Mouse (Mus musculus) hindbrain, embryonic 16.5 days (tissue): ENCODE data around the gene Rrp9. TPM values are rescaled to one million over a fixed set of nuclear protein-coding genes. Genes with fewer than 3 reads are reported as not detected.
A peak's percentile ranks its signal among the peaks of the same experiment; 100 is the strongest.

Experiments used
- ATAC-seq: fragments of 200-750 bp; cut with Nextera tagmentation; 2 replicates; pipeline ENCODE4 v1.8.0; 2017; ENCODE audit warnings: moderate TSS enrichment, moderate library complexity
- H3K27ac ChIP-seq: fragments of 300-500 bp; sonication (generic); 2 replicates; pipeline ENCODE4 v1.5.1; 2014; ENCODE audit warnings: low read depth, mild to moderate bottlenecking, control low read depth, low read length, moderate library complexity
- H3K27me3 ChIP-seq: fragments of 300-500 bp; sonication (generic); replicated peaks from 2 replicates; pipeline ENCODE4 v1.6.1; 2014; ENCODE audit warnings: low read length; ENCODE audit not compliant: control insufficient read depth, insufficient read depth
- H3K36me3 ChIP-seq: fragments of 300-500 bp; sonication (generic); 2 replicates; pipeline ENCODE4 v1.6.1; 2014; ENCODE audit warnings: mild to moderate bottlenecking, low read length, moderate library complexity, mixed read lengths; ENCODE audit not compliant: control insufficient read depth, insufficient read depth
- H3K4me1 ChIP-seq: fragments of 300-500 bp; sonication (generic); 2 replicates; pipeline ENCODE4 v1.6.1; 2014; ENCODE audit warnings: low read depth, low read length; ENCODE audit not compliant: control insufficient read depth, insufficient read depth
- H3K4me2 ChIP-seq: fragments of 300-500 bp; sonication (generic); 2 replicates; pipeline ENCODE4 v1.6.1; 2014; ENCODE audit warnings: mild to moderate bottlenecking, low read length, control low read depth, moderate library complexity
- H3K4me3 ChIP-seq: fragments of 300-500 bp; sonication (generic); 2 replicates; pipeline ENCODE4 v1.5.1; 2014; ENCODE audit warnings: mild to moderate bottlenecking, low read length, control low read depth, moderate library complexity
- H3K9ac ChIP-seq: fragments of 300-500 bp; sonication (generic); 2 replicates; pipeline ENCODE4 v1.6.1; 2014; ENCODE audit warnings: low read depth, mild to moderate bottlenecking, control low read depth, low read length, moderate library complexity
- H3K9me3 ChIP-seq: fragments of 300-500 bp; sonication (generic); 2 replicates; pipeline ENCODE4 v1.6.1; 2014; ENCODE audit warnings: mild to moderate bottlenecking, low read length, moderate library complexity; ENCODE audit not compliant: control insufficient read depth
- WGBS: fragments of 180-500 bp; shearing (Covaris S2); extraction: QIAGEN DNeasy Blood & Tissue Kit; methylation state at CpG from one replicate; pipeline ENCODE4 v1.1.7; 2014; 5-methylcytosine and 5-hydroxymethylcytosine counted together
- polyA plus RNA-seq: library from polyadenylated mRNA; unstranded; fragments of >200 nt; fragmentation: Nextera tagmentation; extraction: Ambion mirVana; gene quantifications from 2 replicates; pipeline ENCODE4 v1.2.1, GENCODE M21; 2015

Gene Rrp9
- polyA plus RNA-seq, 1 experiment from 2014 or later, result 43.1 TPM

DNA sequence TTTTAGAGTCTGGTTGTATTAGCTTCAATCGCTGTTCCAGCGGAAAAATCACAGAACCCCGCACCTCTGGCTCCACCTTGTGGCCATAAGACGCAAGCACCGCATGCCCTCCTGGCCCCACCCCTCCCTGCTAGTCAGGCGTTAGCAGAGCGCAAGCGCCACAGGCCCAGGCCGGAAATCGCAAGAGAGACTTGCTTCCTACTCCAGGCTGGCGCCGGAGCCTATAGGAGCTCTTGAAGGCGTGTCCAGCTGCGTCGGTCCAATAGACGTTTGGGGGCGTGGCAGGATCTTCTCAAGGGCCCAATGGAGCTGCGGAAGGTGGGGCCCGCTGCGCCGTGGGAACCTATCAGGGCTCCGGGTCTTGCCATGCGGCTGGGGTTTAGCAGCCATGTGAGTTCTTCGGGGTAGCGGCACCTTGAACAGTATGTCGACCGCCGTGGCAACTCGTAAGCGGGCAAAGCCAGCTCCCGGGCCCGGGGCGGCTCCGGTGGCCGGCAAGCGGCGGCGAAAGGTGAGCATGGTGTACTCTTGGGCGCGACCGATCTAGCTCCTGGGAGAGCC lies 1.2 kb downstream of the Rrp9 start, which contains the start of gene Parp3:
Parp3 (minus strand) TSS at position 26 of the 561 bp plus-strand sequence.
- Histone ChIP-seq H3K4me1 (peaks cover 10% of the 10 kb centered on the region), H3K4me3 (peak within 1 kb of the TSS; percentile 67), H3K4me2 (peak within 1 kb of the TSS; percentile 69), H3K9ac (peak within 1 kb of the TSS; percentile 64), H3K27me3 (no peaks in the 10 kb centered on the region), H3K36me3 (peaks cover 5% of the 10 kb centered on the region; the same call in 1 of the 2 replicates), H3K9me3 (no peaks in the 10 kb centered on the region), H3K27ac (no peak within 1 kb of the TSS)
- WGBS, result under 1% methylated on average over 41 of the region's 41 CpGs
- ATAC-seq, result peak; percentile 99

DNA sequence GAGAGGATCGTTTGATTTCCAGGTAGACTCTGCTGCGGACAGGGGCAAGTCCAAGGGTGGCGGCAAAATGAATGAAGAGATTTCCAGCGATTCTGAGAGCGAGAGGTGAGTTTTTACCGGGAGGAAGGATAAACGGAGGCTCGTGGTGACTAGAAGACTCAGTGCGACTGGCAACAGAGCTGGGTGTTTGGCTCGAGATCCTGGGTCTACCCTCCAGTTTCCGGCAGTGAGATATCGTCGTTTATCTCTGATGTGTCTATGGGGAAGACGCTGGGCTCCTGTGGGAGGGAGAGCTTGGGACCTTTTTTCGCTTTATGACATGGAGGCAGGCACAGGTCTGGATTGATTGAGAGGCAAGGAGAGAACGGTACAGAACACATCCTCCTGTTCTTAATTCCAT lies 1.9 kb downstream of the Rrp9 start:
- Histone ChIP-seq H3K36me3 (peaks cover 6% of the 10 kb centered on the region), H3K9me3 (no peaks in the 10 kb centered on the region), H3K27ac (no peak overlapping the region), H3K4me2 (peak overlapping the region; percentile 69), H3K27me3 (no peaks in the 10 kb centered on the region), H3K4me3 (peak overlapping the region; percentile 67), H3K4me1 (peaks cover 10% of the 10 kb centered on the region), H3K9ac (peak overlapping the region; percentile 64)
- no peak for ATAC-seq
- 4% methylated on average over 16 of the region's 16 CpGs for WGBS

DNA sequence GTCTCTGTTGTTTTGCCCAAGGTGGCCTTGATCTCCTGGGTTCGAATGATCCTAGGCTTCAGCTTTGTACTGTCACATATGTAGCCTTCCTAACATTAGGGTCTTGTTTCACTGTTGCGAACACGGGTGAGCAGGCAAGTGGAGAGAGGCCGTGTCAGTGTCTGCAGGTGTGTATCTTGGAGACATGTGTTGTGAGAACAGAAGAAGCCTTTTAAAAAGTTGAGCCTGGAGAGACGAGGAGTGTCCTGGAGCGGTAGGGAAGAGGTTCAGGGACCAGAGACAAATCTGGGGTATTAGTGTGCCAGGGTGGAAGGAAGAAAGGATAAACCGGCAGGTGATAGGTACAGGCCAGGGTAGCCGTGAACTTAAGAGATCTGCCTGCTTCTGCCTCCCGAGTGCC lies 2.3 kb downstream of the Rrp9 start:
- H3K9ac ChIP-seq, result peak overlapping the region; percentile 64; the same call in 1 of the 2 replicates
- peaks cover 10% of the 10 kb centered on the region for H3K4me1 ChIP-seq
- H3K27ac ChIP-seq, result no peak overlapping the region
- H3K36me3 ChIP-seq, result peaks cover 10% of the 10 kb centered on the region
- no peaks in the 10 kb centered on the region for H3K27me3 ChIP-seq
- 87% methylated on average over 9 of the region's 9 CpGs for WGBS
- H3K4me2 ChIP-seq, result peak overlapping the region; percentile 69
- no peaks in the 10 kb centered on the region for H3K9me3 ChIP-seq
- no peak for ATAC-seq
- H3K4me3 ChIP-seq, result peak overlapping the region; percentile 67

DNA sequence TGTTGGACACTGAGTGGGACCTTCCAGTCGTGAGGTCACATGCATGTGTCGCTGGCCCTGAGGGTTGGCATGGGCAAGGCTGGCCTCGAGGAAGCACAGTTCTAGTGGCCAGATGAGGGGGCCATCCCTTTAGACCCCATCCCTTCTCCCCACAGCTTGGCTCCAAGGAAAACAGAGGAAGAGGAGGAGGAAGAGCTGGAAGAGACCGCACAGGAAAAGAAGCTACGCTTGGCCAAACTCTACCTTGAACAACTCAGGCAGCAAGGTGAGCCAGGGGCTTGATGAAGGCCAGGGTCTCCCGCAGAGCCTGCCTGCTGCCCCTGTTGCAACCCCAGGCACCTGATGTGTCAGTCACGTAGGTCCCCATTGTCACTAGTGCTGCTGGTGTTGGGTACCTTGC lies 4.8 kb downstream of the Rrp9 start:
- Histone ChIP-seq H3K27me3 (no peaks in the 10 kb centered on the region), H3K27ac (no peak overlapping the region), H3K36me3 (peaks cover 34% of the 10 kb centered on the region), H3K4me2 (no peak overlapping the region), H3K9me3 (no peaks in the 10 kb centered on the region), H3K4me1 (peaks cover 10% of the 10 kb centered on the region), H3K4me3 (no peak overlapping the region), H3K9ac (no peak overlapping the region)
- ATAC-seq, result no peak
- 96% methylated on average over 7 of the region's 7 CpGs for WGBS

DNA sequence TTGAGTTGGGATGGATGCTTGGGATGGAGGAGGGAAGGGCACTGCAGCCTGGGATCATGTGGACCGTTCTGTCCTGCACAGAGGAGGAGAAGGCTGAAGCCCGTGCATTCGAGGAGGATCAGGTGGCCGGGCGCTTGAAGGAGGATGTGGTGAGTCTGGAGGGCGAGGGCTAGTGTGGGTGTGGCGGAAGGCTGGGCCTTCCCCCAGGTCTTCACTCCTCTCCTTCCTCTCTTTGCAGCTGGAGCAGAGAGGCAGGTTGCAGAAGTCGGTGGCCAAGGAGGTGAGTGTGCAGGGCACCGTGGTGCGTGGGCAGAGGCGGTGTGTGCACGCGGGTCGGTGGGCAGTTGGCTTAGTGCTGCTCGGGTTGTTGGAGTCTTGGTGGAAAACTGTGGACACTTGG lies 5.3 kb downstream of the Rrp9 start:
- Histone ChIP-seq H3K27ac (no peak overlapping the region), H3K27me3 (no peaks in the 10 kb centered on the region), H3K36me3 (peaks cover 35% of the 10 kb centered on the region), H3K9me3 (no peaks in the 10 kb centered on the region), H3K9ac (no peak overlapping the region), H3K4me3 (no peak overlapping the region), H3K4me1 (peaks cover 10% of the 10 kb centered on the region), H3K4me2 (no peak overlapping the region)
- no peak for ATAC-seq
- 96% methylated on average over 15 of the region's 15 CpGs for WGBS

DNA sequence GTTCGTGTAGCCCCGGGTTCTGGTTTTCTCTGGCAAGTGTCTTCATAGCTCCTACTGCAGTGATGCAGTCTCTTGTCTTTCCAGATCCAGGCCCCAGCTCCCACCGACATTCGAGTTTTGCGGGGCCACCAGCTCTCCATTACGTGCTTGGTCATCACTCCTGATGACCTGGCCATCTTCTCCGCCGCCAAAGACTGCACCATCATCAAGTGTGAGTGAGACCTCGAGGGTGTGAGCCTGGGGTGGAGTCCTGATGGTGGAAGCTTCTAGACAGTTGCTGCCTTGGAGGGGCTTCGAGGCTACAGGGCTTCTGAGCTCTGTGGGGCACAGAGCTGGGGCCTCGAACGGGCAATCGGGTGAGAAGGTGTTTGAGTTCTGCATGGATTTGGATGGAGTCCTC lies 5.9 kb downstream of the Rrp9 start:
- H3K9me3 ChIP-seq, result no peaks in the 10 kb centered on the region
- no peaks in the 10 kb centered on the region for H3K27me3 ChIP-seq
- H3K4me2 ChIP-seq, result no peak overlapping the region
- H3K36me3 ChIP-seq, result peaks cover 35% of the 10 kb centered on the region
- H3K4me1 ChIP-seq, result peaks cover 10% of the 10 kb centered on the region
- H3K4me3 ChIP-seq, result no peak overlapping the region
- H3K9ac ChIP-seq, result no peak overlapping the region
- WGBS, result 94% methylated on average over 13 of the region's 13 CpGs
- ATAC-seq, result no peak
- no peak overlapping the region for H3K27ac ChIP-seq

DNA sequence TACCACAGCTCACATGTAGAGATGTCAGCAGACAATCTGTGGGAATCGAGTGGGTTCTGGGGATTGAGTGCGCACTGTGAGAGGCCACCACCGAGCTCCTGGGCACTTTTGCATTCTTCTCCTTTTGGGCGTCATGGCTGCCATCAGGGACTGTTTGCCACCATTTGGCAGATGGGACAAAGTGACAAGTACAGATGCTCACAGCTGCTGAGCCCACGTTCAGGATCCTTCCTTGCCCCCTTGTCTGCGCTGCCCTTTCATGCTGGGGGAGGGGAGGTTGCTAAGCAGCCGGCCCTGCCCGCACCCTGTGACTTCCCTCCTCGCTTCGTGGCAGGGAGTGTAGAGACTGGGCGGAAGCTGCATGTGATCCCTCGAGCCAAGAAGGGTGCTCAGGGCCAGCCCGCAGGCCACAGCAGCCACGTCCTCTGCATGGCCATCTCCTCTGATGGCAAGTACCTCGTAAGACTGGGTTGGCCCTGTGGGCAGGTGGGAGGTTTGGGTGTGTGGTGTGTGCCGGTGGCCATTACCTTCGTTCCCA lies 6.9 kb downstream of the Rrp9 start:
- 83% methylated on average over 17 of the region's 17 CpGs for WGBS

DNA sequence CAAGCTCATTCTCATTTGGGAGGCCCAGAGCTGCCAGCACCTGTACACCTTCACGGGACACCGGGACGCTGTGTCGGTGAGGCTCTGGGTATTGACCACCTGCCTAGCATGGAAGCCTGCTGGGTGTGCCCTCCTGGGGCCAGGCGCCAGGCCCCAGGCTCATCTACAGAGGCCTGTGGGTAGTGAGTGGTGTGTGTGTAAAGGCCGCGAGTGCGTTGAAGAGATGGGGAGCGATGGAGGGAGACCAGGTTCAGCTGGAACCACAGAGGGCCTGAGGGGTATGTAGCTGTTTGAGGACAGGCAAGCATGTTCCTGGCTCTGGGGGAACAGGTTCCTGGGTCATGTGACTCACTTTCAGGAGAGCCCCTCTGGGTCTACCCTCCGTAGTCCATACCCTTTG lies 7.4 kb downstream of the Rrp9 start:
- H3K9ac ChIP-seq, result no peak overlapping the region
- H3K4me2 ChIP-seq, result no peak overlapping the region
- no peak overlapping the region for H3K4me3 ChIP-seq
- 91% methylated on average over 10 of the region's 10 CpGs for WGBS
- H3K36me3 ChIP-seq, result peaks cover 35% of the 10 kb centered on the region
- no peak for ATAC-seq
- peaks cover 6% of the 10 kb centered on the region for H3K4me1 ChIP-seq
- H3K27me3 ChIP-seq, result no peaks in the 10 kb centered on the region
- no peak overlapping the region for H3K27ac ChIP-seq
- H3K9me3 ChIP-seq, result no peaks in the 10 kb centered on the region

More for the DNA sequence above, 6.9 kb downstream of the Rrp9 start:
- H3K4me2 ChIP-seq, result no peak overlapping the region
- H3K36me3 ChIP-seq, result peaks cover 35% of the 10 kb centered on the region
- H3K27ac ChIP-seq, result no peak overlapping the region
- no peak for ATAC-seq
- no peaks in the 10 kb centered on the region for H3K9me3 ChIP-seq
- no peak overlapping the region for H3K9ac ChIP-seq
- peaks cover 10% of the 10 kb centered on the region for H3K4me1 ChIP-seq
- no peaks in the 10 kb centered on the region for H3K27me3 ChIP-seq
- H3K4me3 ChIP-seq, result no peak overlapping the region

DNA sequence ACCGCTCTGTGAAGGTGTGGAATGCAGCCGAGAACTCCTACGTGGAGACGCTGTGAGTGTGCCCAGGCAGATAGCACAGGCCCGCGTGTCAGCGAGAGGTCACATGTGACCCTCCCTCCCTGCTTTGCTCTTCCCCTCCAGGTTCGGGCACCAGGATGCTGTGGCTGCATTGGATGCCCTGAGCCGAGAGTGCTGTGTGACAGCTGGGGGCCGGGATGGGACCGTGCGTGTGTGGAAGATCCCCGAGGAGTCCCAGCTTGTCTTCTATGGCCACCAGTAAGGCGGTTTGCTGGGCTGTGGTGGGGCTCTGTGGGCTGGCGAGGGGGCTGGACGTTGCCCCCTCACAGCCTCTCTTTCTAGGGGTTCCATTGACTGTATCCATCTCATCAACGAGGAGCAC lies 7.8 kb downstream of the Rrp9 start:
- peaks cover 35% of the 10 kb centered on the region for H3K36me3 ChIP-seq
- 90% methylated on average over 17 of the region's 17 CpGs for WGBS

More for the DNA sequence above, 7.8 kb downstream of the Rrp9 start:
- no peaks in the 10 kb centered on the region for H3K9me3 ChIP-seq
- no peak overlapping the region for H3K9ac ChIP-seq
- peaks cover 2% of the 10 kb centered on the region; the same call in 1 of the 2 replicates for H3K4me1 ChIP-seq
- no peak for ATAC-seq
- no peak overlapping the region for H3K4me2 ChIP-seq
- H3K27ac ChIP-seq, result no peak overlapping the region
- H3K4me3 ChIP-seq, result no peak overlapping the region
- H3K27me3 ChIP-seq, result no peaks in the 10 kb centered on the region
